Mouse (Mus musculus): ENCODE data around the gene Lcor.

GRCm38 (mm10) chr19:41441911-41442607 is 40.4 kb upstream of the Lcor start:
- TF ChIP-seq CTCF (IDR thresholded peaks at IDR 0.05; ENCODE audit: low read depth) = no peak
- no peak for TF ChIP-seq EP300 (IDR thresholded peaks at IDR 0.05; ENCODE audit: low read depth)

All from liver, postnatal 0 days (tissue).